Comparison of ENCODE assay signal across 8 mouse cellular contexts in genomic region chr16:20516032-20516431, GRCm38 (mm10). TPM values are rescaled to one million over a fixed set of nuclear protein-coding genes. Genes with fewer than 3 reads are reported as not detected.
DNase-seq lines count a peak whose midpoint lies in the region; ATAC-seq and TF ChIP-seq lines count a peak whose summit lies in the region.

No protein-coding gene starts in this region.

- no peak for ATAC-seq in forebrain, embryonic 11.5 days (replicated peaks; ENCODE audit: low FRiP score)

- peak overlapping the region; percentile 68; the same call in 1 of the 2 replicates for H3K4me2 ChIP-seq in forebrain, embryonic 11.5 days (ENCODE audit: low read depth, low read length, severe bottlenecking)

- peak overlapping the region; percentile 75 for H3K27ac ChIP-seq in kidney, adult 2 months (ENCODE audit: insufficient read depth, low read depth, low read length)
- H3K27ac ChIP-seq in forebrain, embryonic 11.5 days (ENCODE audit: low read depth, low read length): no peak overlapping the region

- H3K36me3 ChIP-seq in kidney, adult 2 months (ENCODE audit: control insufficient read depth, insufficient read depth, low read length): no peaks in the 10 kb centered on the region
- H3K36me3 ChIP-seq in forebrain, embryonic 11.5 days (ENCODE audit: control insufficient read depth, insufficient read depth, low read length): no peaks in the 10 kb centered on the region

- H3K4me3 ChIP-seq in kidney, adult 2 months (ENCODE audit: insufficient read depth, low read depth, low read length): peak overlapping the region; percentile 82
- H3K4me3 ChIP-seq in forebrain, embryonic 11.5 days (ENCODE audit: low read depth, low read length): peak overlapping the region; percentile 92; the same call in 1 of the 2 replicates

- no peaks in the 10 kb centered on the region for H3K9me3 ChIP-seq in forebrain, embryonic 11.5 days (ENCODE audit: control insufficient read depth, low read length)

- TF ChIP-seq CTCF in kidney, adult 2 months (conservative IDR thresholded peaks at IDR 0.05; ENCODE audit: insufficient read depth, insufficient read length, low read depth, low read length): no peak

- peak; percentile 59 for DNase-seq in kidney, adult 2 months
- DNase-seq in kidney, adult 11 months: no peak
- DNase-seq in forebrain, embryonic 11.5 days (ENCODE audit: low spot score): no peak
- DNase-seq in kidney, postnatal 14 days: peak; percentile 39
- DNase-seq in naive thymus-derived CD4-positive, alpha-beta T cell, adult 2 months (ENCODE audit: low read depth): peak; percentile 32
- no peak for DNase-seq in right cerebral cortex, adult 2 months (ENCODE audit: low spot score in 2 of 2)
- DNase-seq in left cerebral cortex, adult 11 months (ENCODE audit: low spot score): no peak
- no peak for DNase-seq in thymus, postnatal 10 days (ENCODE audit: low spot score in 2 of 2)

- peak overlapping the region; percentile 97; the same call in 1 of the 2 replicates for H3K9ac ChIP-seq in forebrain, embryonic 11.5 days (ENCODE audit: low read length)

- no peaks in the 10 kb centered on the region for H3K27me3 ChIP-seq in kidney, adult 2 months (replicated peaks; ENCODE audit: control insufficient read depth, insufficient read depth, low read length)
- H3K27me3 ChIP-seq in forebrain, embryonic 11.5 days (ENCODE audit: control insufficient read depth, insufficient read depth, low read length): no peaks in the 10 kb centered on the region

- H3K4me1 ChIP-seq in kidney, adult 2 months (ENCODE audit: control insufficient read depth, insufficient read depth, low read length): peaks cover 4% of the 10 kb centered on the region; the same call in 1 of the 2 replicates
- H3K4me1 ChIP-seq in forebrain, embryonic 11.5 days (replicated peaks; ENCODE audit: control insufficient read depth, insufficient read depth, low read length): peaks cover 6% of the 10 kb centered on the region; the same call in 1 of the 2 replicates

- no peak for TF ChIP-seq POLR2A in kidney, adult 2 months (IDR thresholded peaks at IDR 0.05; ENCODE audit: low read depth, low read length)

RNA-seq across cellular contexts. Expression of gene Dvl3, which starts 0.8 kb away (rescaled TPM):
- 33.5 and 37.4 TPM in 2 replicates for polyA plus RNA-seq in kidney, adult 2 months (2012; rRNA removed)
- polyA plus RNA-seq in forebrain, embryonic 11.5 days (2014; fragmentation: Nextera tagmentation; extraction: Ambion mirVana): 42.8 and 45.4 TPM in 2 replicates

RNA-seq across cellular contexts. Expression of gene Eif2b5, which starts 17.4 kb away (rescaled TPM):
- polyA plus RNA-seq in kidney, adult 2 months (2012; rRNA removed): 30.4 and 33.9 TPM in 2 replicates
- polyA plus RNA-seq in forebrain, embryonic 11.5 days (2014; fragmentation: Nextera tagmentation; extraction: Ambion mirVana): 135 and 138 TPM in 2 replicates

RNA-seq across cellular contexts. Expression of gene Ap2m1, which starts 19.2 kb away (rescaled TPM):
- 639 and 682 TPM in 2 replicates for polyA plus RNA-seq in kidney, adult 2 months (2012; rRNA removed)
- polyA plus RNA-seq in forebrain, embryonic 11.5 days (2014; fragmentation: Nextera tagmentation; extraction: Ambion mirVana): 797 and 824 TPM in 2 replicates

RNA-seq across cellular contexts. Expression of gene Abcf3, which starts 32.3 kb away (rescaled TPM):
- polyA plus RNA-seq in kidney, adult 2 months (2012; rRNA removed): 39.0 and 45.1 TPM in 2 replicates
- polyA plus RNA-seq in forebrain, embryonic 11.5 days (2014; fragmentation: Nextera tagmentation; extraction: Ambion mirVana): 51.6 and 55.9 TPM in 2 replicates

Comparison
In these comparisons a context has a peak if more than half of its experiments do, and no peak if none do; other contexts are left out.
1. DNase-seq: peak in kidney, adult 2 months (single experiment), kidney, postnatal 14 days (single experiment) and naive thymus-derived CD4-positive, alpha-beta T cell, adult 2 months (single experiment); none in kidney, adult 11 months (single experiment), forebrain, embryonic 11.5 days (single experiment), right cerebral cortex, adult 2 months (0 of 2), left cerebral cortex, adult 11 months (single experiment) and thymus, postnatal 10 days (0 of 2).